Mouse (Mus musculus) forelimb bud, embryonic 11.5 days (tissue): ENCODE measurements at regions not wholly inside any gene's neighbourhood (a gene's known extent, or its start where the extent isn't known, plus 50 kb on each side); places are given as distances from the start of the nearest gene placed in this dataset.
"Not testable (repeated sequence)": the region's sequence is repeated elsewhere in the genome, so short reads cannot be mapped to it uniquely, and the experiment has no call there.

Experiments used
- DNase-seq: peaks from one replicate; pipeline ENCODE4 v3.0.0-alpha.2; 2012; ENCODE audit warnings: low read depth, low spot score

DNA sequence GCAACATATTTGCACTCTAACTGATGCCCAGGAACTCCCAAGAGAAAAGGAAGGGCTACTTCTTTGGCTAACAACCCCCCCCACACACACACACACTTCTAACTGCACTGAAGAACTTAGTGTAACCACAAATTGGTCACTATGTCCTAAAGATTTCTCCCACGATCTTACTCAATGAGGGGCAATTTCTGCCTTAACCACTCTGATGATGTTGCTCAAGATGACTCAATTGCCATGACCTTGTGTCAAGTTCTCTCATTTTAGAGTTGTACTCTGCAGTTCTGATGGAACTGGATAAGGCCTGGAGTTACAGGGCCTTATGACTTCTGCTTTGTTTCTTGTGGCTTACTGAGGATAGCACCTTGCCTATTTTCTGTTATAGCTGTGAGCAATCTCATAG is 81.7 kb downstream of the Sem1 start:
- DNase-seq, result no peak

DNA sequence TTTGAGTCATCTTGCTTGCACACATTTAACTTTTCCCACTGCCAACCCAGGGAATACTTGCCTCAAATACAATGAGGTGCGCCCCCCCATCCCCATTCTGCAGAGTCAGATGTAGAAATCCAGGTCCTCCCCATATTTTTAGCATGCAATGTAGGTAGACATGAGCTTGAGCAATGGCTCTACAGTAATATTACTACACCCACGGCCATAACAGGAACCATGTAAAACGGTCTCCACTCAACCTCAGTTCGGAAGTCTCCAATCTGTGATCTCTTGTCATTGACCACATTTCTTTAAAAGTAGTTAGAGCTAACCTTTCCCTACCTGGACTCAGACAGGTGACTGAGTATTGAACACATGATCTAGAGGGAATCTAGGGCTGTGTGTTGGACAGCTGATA is 82.1 kb downstream of the Sem1 start:
- DNase-seq, result no peak

DNA sequence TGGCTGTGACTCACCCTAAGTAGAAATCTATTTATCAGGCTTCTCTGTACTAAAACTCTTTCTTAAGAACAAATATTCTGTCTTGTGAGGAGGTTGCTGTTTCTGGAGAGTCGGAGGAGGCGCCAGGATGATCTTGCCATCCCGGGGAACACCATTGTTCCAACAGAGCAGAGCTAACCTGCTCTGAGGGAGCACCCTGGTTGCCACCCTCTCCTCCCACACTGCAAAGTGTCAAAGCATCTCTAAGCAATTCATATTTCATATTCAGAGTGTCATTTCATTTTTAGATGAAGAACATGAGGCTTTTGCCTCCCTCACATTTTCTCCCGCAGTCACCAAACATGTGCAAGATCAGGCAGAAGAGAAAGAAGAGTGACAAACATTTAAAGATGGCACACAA is 90.3 kb downstream of the Sem1 start:
- DNase-seq, result no peak

DNA sequence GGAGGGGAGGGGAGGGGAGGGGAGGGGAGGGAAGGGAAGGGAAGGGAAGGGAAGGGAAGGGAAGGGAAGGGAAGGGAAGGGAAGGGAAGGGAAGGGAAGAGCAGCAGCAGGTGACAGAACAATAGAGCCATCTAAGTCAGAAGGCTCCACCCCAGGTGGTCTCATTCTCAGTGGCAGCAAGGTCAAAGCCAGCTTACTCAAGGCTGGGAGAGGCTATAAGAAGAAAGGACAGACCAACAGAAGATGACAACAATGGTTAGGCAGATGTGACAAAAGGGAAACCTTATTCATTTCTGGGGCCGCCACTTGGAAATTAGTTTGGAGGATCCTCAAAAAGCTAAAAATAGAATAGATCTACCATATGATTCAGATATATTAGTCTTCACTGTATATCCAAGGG is 96.9 kb downstream of the Sem1 start:
- DNase-seq, result not testable (repeated sequence)

DNA sequence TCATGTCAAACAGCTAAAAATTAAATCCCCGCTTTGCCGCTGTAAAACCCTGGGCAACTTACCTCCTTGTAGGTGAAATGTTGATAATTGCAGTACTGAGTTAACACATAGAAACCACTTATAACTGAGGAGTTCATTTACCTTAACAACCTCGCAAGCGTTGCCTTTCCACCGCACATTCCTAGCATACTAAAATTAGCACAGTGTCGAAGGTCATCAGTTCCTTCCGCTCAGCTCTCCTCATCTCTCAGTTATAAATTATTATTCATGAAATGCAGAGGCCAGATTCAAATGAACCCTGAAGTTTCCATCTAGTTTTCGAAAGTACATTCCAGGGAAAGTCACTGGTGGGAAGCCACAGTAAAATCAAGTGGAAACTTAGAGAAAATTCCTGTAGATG is 108.1 kb downstream of the Sem1 start:
- no peak for DNase-seq

DNA sequence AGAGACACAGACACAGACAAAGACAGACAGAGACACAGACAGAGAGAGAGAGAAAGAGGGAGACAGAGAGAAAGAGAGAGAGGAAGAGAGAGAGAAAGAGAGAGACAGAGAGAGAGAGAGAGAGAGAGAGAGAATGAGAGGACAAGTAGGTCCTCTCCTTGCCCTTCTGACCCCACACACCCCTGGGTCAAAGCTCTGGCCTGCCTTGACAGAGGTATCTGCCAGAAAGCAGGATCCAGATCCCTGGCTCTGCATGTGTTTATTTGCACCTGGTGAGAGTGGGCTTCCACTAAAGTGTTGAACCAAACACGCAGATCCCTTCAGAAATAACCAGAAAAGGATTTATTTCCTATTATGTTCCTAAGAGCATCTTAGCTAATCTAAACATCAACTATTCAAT is 110.9 kb downstream of the Sem1 start:
- no peak for DNase-seq

DNA sequence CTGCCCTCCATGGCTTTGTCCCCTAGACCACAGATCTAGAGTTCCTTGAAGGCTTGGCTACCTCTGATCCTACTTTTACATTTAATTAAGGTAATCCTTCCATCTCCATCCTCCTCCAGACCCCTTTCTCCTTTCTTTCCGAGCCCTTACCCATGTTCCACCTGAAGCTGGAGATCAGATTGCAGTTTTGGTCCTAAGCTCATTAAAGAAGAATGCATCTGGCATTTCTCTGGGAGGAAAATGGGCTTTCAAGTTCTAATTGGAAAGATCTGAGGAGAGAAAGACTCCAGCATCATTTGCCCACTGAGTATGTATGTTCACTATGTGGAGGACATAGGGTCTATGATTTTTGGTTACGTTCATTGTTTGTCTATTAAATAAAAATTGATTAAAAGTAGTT is 112.2 kb downstream of the Sem1 start:
- DNase-seq, result peak; percentile 72

DNA sequence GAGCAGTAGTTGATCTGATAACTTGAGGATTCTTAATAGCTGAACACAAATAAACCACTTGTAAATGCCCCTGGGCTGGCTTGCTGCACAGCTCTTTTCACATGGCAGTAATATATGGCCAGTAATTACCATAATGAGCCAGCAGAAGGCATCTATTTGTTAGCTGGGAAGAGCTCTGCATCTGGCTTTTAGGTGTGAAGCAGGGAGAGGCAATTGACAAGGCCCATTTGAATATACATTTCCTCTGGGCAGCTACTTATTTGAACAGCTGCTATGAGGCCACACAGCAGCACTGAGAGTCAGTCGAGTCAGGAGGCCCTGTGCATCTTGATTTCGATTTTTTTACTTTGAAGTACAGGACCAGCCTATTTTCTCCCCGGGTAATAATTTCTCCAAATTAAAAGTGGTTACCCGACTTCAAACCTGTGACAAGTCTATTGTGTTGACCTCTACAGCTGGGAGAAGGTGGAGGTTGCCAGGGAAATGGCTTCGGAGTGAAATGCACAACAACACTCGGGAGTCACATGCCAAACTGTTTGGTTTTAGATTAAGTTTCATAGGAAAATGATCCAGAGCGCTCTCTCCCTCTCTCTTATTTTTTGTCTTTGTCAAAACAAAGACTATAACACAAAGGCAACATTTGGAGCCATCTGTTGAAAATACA is 114.5 kb downstream of the Sem1 start:
- peak; percentile 77 for DNase-seq

DNA sequence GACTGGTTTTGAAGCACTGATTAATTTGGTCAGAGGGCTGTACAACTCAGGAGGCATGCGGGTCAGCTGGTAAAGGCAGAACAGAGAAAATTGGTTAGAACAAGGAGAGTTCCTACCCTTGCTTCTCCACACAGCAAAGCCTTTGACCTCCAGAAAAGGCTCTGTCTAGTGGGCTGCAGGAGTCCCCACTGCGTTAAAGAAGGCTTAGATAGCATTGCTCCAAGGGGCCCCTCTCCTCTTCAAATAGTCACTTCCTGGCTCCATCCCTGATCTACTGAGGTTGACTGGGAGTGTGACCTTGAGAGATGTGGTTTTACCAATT is 118.6 kb downstream of the Sem1 start:
- DNase-seq, result no peak

DNA sequence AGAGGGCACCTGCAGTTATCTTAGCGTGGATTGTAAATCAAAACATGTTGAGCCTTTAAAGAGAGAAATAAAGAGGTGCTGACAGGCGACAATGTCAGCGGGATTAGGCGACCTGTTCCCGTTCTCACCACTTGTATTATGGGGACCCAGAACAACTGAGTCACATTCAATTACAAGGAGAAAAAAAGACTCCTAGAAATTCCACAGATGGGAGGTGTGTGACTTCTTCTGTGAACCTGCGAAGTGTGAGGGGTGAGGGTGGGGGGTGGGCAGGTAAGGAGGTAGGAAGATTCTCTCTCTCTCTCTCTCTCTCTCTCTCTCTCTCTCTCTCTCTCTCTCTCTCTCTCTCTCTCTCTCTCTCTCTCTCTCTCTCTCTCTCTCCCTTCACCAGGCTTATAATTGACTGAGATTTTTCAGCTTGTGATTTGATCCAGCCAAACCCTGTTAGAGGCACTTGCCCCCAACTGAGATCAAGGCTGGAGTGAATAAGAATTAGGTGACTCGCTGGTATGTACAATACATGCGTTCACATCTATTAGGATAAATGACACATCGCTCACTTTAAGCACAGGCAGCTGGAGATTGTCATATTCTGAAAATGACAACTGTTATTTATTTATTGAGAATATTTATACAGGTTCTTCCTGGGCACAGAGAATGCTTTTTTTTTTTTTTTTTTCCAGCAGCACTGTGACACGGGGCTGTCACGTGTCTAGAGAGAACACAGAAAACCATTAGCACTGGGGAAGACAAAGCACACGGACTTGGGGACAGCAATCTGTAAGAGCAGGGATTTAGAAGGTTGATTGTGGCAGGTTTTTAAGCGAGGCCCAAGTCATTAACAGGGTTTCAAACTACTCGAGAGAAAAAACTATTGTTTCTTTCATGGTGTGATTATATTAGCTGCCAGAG is 119.2 kb downstream of the Sem1 start:
- DNase-seq, result peak; percentile 38

DNA sequence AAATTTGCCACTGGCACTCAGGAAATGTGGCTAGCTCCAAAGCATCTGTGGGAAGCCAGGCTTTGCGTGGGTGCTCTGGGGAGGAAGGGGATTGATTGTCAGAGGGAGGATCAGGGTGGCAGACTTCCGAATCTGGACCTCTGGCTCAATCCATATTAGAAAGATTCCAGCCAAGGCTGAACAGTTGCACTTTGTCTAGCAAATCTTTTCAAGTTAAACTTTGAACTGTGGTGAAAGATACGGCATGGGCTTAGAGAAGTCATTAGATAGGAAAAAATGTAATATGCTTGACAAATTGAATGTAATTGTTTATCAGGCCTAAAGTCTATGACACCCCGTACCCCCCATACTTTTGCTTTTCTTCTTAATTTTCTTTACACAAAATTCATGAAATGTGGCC is 120.7 kb downstream of the Sem1 start:
- no peak for DNase-seq

DNA sequence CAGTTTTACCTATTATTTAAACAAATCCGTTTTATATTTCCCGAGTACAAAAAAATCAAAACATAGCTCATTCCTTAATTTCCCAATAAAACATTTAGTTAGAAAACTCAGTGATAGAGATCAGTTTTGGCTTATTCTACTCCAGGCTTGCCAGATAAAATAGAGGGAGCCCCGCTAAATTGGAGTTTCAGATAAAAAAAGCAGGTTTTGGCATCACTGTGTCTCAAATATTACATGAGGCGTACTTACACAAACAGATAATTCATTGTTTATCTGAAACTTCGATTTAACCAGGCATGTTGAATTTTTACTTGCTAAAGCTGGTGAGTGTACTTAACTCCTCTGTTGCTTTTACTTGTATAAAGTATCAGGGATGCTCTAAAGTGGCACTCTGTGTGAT is 121.5 kb downstream of the Sem1 start:
- no peak for DNase-seq

DNA sequence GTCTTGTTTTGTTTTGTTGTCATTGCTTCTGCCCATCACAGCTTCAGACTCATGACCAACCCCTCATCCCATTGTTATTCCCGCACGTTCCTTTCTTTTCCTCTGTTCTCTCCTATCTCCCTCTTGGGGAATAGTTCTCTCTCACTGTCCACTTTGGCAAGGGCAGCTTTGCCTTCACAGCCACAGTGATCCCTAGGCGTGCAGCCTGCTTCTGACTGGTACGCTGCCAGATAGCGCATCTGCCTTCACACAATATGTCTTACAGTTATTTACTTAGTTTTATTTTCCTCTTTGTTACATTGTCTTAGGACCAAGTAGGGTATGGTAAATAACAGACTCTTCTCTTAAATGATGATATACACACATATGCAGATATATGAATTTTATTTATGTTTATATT is 122.9 kb downstream of the Sem1 start:
- DNase-seq, result no peak

DNA sequence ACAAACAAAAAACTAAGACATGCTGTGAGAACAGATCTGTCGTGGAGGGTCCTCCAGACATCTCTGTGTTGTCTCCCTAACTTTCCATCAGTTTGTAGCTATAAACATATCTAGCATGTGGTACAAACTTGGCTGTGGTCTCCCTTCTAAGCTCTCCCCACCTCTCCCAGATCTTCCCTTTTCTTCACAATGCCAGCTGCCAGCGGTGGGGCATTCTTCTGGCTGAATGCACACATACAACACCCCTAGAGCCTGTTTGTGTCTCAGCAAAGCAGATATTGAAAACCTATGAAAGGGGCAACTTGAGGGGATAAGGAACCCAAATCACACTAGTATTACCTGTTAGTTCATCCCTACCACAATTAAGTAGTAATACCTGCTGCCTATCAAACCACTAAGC is 124.1 kb downstream of the Sem1 start:
- DNase-seq, result no peak

DNA sequence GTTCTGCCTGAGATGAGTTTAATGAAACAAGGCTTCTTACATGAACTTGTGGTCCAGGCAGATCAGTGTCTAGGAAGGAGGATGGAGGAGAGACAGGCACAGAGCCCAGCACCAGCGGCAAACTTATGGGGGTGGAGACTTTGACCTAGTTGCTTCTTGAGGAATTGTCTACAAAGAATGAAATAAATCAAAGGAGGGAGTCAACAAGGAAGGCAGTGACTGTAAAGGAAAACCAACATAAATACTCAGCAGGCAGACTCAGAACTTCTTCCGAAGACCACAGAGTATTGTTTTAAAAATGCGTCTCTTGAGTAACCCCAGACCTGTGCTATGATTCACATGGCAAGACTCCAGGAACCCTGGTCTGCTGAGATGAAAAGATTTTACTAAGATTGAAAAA is 143.6 kb downstream of the Sem1 start:
- no peak for DNase-seq

DNA sequence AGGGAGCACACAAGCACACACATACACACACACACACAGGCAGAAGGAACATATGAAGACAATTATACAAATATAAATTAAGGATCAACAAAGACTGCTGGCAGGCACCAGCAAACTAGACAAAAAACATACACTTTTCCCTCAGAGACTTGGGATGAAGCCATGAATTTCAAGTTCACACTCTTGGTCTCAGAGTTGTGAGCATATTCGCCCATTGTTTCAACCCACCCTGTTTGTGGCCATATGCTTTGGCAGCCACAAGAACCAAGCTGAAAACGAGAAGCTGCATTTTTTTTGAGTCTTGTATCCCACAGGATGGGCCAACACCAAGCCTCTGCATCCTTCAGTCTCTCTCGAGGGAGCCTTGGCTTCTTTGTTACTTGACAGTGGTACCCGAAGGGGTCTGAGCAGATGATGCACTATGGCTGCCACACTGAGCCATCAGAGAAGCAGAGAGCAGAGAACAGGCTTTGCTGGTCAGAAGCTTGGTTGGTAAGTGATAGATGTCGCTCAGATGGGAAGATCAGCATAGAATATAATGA is 144.1 kb downstream of the Sem1 start:
- no peak for DNase-seq

DNA sequence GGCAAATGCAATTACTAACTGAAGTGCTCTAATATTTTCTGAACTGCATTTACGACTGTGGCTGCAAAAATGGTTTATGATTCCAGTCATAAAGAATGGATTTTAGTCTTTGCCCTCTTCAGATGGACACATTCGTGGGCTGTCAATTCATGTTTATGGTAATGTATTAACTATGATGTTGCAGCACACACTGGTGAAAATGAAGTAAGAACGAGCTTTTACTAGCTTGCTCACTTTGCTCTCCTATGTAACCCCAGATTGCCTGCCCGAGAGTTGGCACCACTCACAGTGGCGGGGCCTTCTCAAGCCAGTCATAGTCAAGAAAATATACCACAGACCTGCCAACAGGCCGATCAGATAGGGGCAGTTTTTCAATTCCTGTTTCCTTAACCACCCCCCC is 145.3 kb downstream of the Sem1 start:
- DNase-seq, result no peak

DNA sequence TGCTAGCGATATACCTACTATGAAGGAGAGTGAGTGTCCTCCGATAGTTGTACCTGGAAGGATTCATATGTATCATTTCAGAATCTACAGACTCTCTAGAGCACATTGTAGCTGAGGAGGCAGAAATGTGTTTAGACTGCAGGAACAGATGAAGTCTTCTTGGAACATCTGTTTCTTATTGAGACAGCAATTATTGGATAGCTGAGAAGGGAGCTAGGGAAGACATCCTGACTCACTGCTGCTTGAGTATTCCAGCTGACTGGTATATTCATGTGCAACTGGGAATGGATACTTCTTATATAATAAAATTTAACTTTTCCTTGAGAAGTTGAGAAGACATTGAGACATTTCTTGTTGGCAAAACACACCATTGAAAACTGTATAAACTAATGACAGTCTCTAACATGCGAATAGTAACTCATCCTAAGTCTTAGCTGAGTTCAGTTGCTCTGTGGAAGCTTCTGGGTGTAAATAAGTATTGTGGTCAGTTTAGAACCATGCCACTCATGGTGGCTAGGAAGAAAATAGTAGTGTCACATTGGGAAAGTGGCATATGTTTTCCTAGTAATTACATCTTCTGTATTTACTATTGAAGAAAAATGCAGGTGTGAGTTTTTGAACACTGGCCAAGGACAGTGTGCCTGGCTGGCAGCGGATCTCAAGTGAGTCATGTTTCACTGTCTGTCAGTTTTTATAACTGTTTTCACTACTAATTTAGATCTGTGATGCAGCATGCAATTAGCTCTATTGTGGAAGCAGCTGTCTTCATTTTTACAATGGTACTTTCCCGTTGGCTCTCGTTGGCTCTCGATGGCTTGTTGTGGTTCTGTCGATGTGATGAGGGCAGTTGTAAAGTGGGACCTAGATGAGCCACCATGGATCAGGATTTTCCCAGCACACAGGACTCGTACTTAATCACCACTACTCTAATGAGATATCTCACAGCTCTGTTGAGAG is 163.5 kb downstream of the Sem1 start:
- peak; percentile 11 for DNase-seq

DNA sequence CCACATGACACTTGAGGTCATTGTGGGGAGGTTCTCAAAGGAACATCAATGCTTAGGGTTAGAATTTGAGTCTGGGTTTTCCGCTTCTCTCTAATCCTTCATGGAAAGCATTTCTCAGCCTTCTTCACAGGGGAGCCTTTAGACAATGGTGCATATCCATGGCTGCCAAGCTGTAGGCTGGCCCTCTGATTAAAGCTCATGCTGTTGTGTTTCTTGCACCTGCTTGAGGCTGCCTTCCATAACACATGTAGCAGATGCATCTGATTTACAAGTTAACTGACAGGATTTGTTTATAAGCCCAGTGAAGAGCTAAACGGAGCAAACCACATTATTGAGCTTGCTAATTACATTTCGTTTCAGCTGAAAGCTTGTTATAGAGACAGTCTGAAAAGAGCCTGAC is 180.5 kb downstream of the Sem1 start:
- DNase-seq, result no peak

DNA sequence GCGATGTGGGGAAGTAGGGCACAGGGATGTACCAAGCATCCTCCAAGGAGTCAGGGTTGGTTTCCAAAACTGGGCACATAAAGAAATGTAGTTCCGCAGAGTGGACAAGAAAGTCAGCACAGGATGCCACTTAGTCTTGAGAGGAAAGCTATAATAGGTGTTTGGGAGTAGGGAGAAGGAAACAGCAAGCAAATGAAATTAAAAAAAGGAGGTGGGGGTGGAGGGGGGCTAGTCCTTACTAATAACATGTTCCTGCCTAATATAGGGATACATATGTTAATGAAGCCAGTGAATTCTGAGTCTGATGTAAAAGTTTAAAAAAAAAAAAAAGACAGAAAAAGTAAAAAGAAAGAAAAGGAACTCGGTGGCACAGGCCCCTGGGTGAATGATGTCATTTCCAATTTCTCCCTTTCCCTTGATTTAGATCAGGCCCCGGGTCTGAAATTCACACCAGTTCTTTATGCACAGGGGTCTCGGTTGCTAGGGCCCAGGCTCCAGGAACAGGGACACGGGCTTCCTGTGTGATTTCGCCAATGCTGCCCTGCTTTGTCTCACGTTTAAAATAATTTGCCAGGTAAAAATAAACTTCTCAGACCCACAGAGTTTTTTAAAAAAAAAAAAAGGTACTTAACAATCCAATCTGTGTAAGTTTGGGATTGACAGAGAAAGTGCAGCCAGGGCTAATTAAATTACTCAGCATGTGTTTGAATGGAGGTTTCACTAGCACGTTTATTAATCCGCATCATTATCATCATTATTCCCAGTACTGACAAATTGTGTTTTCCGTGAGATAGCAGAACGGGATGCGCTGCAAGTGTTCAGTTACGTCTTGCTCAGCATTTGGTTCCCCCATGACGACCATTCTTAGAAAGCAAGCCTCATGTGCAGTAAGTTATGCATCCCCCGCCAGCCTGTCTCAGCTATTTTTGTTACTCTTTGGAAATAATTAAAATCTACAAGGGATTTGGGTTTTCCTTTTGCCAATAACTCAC is 172.8 kb upstream of the Slc25a13 start:
- peak; percentile 64 for DNase-seq
